ENCODE assay signal across 7 mouse cellular contexts in the genomic region with DNA sequence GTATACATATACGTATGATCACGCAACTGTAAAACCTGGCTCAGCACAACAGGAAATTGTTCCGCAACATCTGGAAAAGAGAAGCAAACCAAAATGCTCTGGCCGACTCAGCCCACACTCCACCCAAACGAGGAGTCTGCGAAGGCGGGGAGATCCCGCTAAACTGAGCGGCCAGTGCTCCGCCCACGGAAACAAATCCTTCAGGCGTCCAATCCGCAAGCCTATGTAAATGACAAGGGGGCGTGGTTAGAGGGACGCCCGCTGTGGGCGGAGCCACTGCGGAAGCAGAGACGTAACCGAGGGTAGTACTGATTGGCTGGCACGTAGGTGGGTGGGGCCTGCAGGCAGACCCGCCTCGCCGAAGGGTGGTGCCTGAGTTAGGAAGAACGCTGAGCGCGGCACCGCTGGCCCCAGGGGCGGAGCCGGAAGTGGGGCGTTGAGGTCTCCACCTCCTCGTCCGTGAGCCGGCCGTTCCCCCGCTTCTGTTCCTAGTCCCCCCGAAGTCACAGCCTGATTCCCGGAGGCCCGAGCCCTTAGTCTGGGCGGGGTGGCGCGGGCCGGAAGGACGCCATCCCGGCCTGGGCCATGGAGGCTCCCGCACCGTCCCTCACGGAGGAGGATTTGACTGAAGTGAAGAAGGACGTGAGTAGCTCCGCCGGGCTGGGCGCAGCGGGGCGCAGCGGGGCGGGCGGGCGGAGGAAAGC. TPM values are rescaled to one million over a fixed set of nuclear protein-coding genes. Genes with fewer than 3 reads are reported as not detected.
DNase-seq lines count a peak whose midpoint lies in the region; ATAC-seq lines count a peak whose summit lies in the region.

No protein-coding gene starts in this region.

- H3K27ac ChIP-seq in embryonic facial prominence, embryonic 12.5 days, result peak overlapping the region; percentile 95
- peak overlapping the region; percentile 82 for H3K27ac ChIP-seq in limb, embryonic 11.5 days (replicated peaks; ENCODE audit: low read depth, low read length)
- peak overlapping the region; percentile 89 for H3K27ac ChIP-seq in midbrain, embryonic 14.5 days (replicated peaks; ENCODE audit: low read depth, low read length)

- peak; percentile 99 for ATAC-seq in embryonic facial prominence, embryonic 12.5 days (ENCODE audit: insufficient number of reproducible peaks, insufficient read depth, low FRiP score, low TSS enrichment)
- ATAC-seq in limb, embryonic 11.5 days (ENCODE audit: insufficient number of reproducible peaks, low FRiP score, low TSS enrichment, low read depth), result peak; percentile 100
- ATAC-seq in midbrain, embryonic 14.5 days (ENCODE audit: low FRiP score, low TSS enrichment), result peak; percentile 100

- WGBS in embryonic facial prominence, embryonic 12.5 days, result under 1% methylated on average over 58 of the region's 58 CpGs
- WGBS in limb, embryonic 11.5 days, result under 1% methylated on average over 58 of the region's 58 CpGs
- under 1% methylated on average over 58 of the region's 58 CpGs for WGBS in midbrain, embryonic 14.5 days

- H3K4me2 ChIP-seq in embryonic facial prominence, embryonic 12.5 days (replicated peaks), result peak overlapping the region; percentile 56
- peak overlapping the region; percentile 46 for H3K4me2 ChIP-seq in limb, embryonic 11.5 days (ENCODE audit: low read depth, severe bottlenecking)
- peak overlapping the region; percentile 78 for H3K4me2 ChIP-seq in midbrain, embryonic 14.5 days (ENCODE audit: low read length)

- no peaks in the 10 kb centered on the region for H3K27me3 ChIP-seq in embryonic facial prominence, embryonic 12.5 days
- H3K27me3 ChIP-seq in limb, embryonic 11.5 days (ENCODE audit: control insufficient read depth, insufficient read depth, low read length), result no peaks in the 10 kb centered on the region
- H3K27me3 ChIP-seq in midbrain, embryonic 14.5 days (ENCODE audit: control insufficient read depth, insufficient read depth, low read length), result no peaks in the 10 kb centered on the region

- H3K9ac ChIP-seq in embryonic facial prominence, embryonic 12.5 days, result peak overlapping the region; percentile 88
- peak overlapping the region; percentile 83 for H3K9ac ChIP-seq in limb, embryonic 11.5 days (ENCODE audit: low read length)
- H3K9ac ChIP-seq in midbrain, embryonic 14.5 days (replicated peaks; ENCODE audit: low read length), result peak overlapping the region; percentile 84

- peak overlapping the region; percentile 89 for H3K4me3 ChIP-seq in embryonic facial prominence, embryonic 12.5 days
- H3K4me3 ChIP-seq in limb, embryonic 11.5 days (ENCODE audit: low read depth, low read length), result peak overlapping the region; percentile 86
- H3K4me3 ChIP-seq in midbrain, embryonic 14.5 days (replicated peaks; ENCODE audit: low read depth, low read length), result peak overlapping the region; percentile 80

- H3K36me3 ChIP-seq in embryonic facial prominence, embryonic 12.5 days, result peaks cover 6% of the 10 kb centered on the region; the same call in 1 of the 2 replicates
- no peaks in the 10 kb centered on the region for H3K36me3 ChIP-seq in limb, embryonic 11.5 days (ENCODE audit: control insufficient read depth, insufficient read depth, low read length)
- 0 out of 2 replicates have a peak, but pooled peaks cover 8% of the 10 kb centered on the region for H3K36me3 ChIP-seq in midbrain, embryonic 14.5 days (ENCODE audit: control insufficient read depth, insufficient read depth, low read length)

- H3K9me3 ChIP-seq in embryonic facial prominence, embryonic 12.5 days, result no peaks in the 10 kb centered on the region
- no peaks in the 10 kb centered on the region for H3K9me3 ChIP-seq in limb, embryonic 11.5 days (ENCODE audit: control insufficient read depth, low read length)
- no peaks in the 10 kb centered on the region for H3K9me3 ChIP-seq in midbrain, embryonic 14.5 days (ENCODE audit: control insufficient read depth, low read length)

- DNase-seq in adrenal gland, postnatal 25 days, result peak; percentile 99
- peak; percentile 100 for DNase-seq in heart, adult 11 months
- DNase-seq in kidney, adult 18-20 months, result peak; percentile 99
- DNase-seq in limb, embryonic 11.5 days (ENCODE audit: low spot score), result peak; percentile 99
- DNase-seq in midbrain, embryonic 14.5 days, result peak; percentile 100
- DNase-seq in spleen, adult 18-20 months, result peak; percentile 98 to 99

- H3K4me1 ChIP-seq in embryonic facial prominence, embryonic 12.5 days, result peaks cover 17% of the 10 kb centered on the region
- H3K4me1 ChIP-seq in limb, embryonic 11.5 days (ENCODE audit: control insufficient read depth, insufficient read depth, low read length), result peaks cover 4% of the 10 kb centered on the region
- peaks cover 14% of the 10 kb centered on the region for H3K4me1 ChIP-seq in midbrain, embryonic 14.5 days (ENCODE audit: control insufficient read depth, insufficient read depth, low read length)

RNA-seq across cellular contexts. Expression of a gene that starts 1.4 kb away (rescaled TPM):
- total RNA-seq in adrenal gland, postnatal 25 days (2021), result 24.5 and 25.1 TPM in 2 replicates
- polyA plus RNA-seq in embryonic facial prominence, embryonic 12.5 days (2016; fragmentation: Nextera tagmentation; extraction: Ambion mirVana), result 44.9 and 52.7 TPM in 2 replicates
- polyA plus RNA-seq in limb, embryonic 11.5 days (2014; fragmentation: Nextera tagmentation; extraction: Ambion mirVana), result 54.7 and 57.7 TPM in 2 replicates
- 34.3 and 42.3 TPM in 2 replicates for polyA plus RNA-seq in midbrain, embryonic 14.5 days (2014; fragmentation: Nextera tagmentation; extraction: Ambion mirVana)

RNA-seq across cellular contexts. Expression of a gene that starts 13.8 kb away (rescaled TPM):
- total RNA-seq in adrenal gland, postnatal 25 days (2021), result 23.7 and 28.7 TPM in 2 replicates
- 50.4 and 54.2 TPM in 2 replicates for polyA plus RNA-seq in embryonic facial prominence, embryonic 12.5 days (2016; fragmentation: Nextera tagmentation; extraction: Ambion mirVana)
- 55.1 and 61.3 TPM in 2 replicates for polyA plus RNA-seq in limb, embryonic 11.5 days (2014; fragmentation: Nextera tagmentation; extraction: Ambion mirVana)
- 76.6 and 85.3 TPM in 2 replicates for polyA plus RNA-seq in midbrain, embryonic 14.5 days (2014; fragmentation: Nextera tagmentation; extraction: Ambion mirVana)

Comparison
In these comparisons a context has a peak if more than half of its experiments do, and no peak if none do; other contexts are left out.
1. Peak in every context shown above with its lines: DNase-seq, ATAC-seq, H3K4me3 ChIP-seq and H3K27ac ChIP-seq.